Mouse (Mus musculus): ENCODE measurements around the gene Npw.

DNA sequence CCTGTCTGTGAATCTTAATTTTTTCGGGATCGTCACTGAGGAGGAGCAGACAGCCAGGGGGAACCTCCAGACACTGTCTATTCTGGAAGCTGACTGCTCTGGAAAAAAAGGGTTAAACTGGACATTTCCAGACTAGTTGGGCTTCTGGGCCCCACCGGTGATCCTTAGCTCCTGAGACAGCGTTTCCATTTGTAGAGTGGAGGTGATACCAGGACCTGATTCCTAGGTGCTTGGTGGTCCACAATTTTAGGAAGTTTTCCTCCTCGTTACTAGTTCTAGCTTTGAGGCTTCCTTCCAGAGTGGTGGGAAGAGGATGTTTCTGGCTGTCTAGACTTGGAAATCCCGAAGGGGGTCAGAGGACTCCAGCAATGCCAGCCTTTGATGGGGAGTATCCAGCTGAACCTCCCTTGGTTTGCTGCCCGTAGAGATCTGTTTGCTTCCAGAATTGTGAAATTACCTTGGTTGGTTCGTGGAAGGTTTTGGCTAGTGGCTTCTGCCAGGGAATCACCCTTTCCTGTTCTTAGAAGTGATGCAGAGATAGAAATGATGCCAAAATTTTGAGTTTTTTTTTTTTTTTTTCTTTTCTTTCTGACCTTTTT, 12.1 kb upstream of the Npw start:
- no peak for TF ChIP-seq CTCF (IDR thresholded peaks at IDR 0.05; ENCODE audit: extremely low read depth, insufficient read depth, insufficient read length, insufficient replicate concordance)
- no peak for TF ChIP-seq POLR2A (IDR thresholded peaks at IDR 0.05; ENCODE audit: low read depth, low read length)

Measured in spleen, adult 2 months (tissue).